Mouse (Mus musculus) MEL (cell line): ENCODE measurements at regions not wholly inside any gene's neighbourhood (a gene's known extent, or its start where the extent isn't known, plus 50 kb on each side); places are given as distances from the start of the nearest gene placed in this dataset.

Experiments
- DNase-seq: peaks from one replicate; pipeline ENCODE4 v3.0.0; 2011; ENCODE audit warnings: low read depth, low spot score
- H3K27ac ChIP-seq: 2 replicates; pipeline ENCODE4 v1.5.1; 2012; ENCODE audit warnings: low read depth, mild to moderate bottlenecking, control low read depth, low read length, moderate library complexity; ENCODE audit not compliant: control insufficient read depth
- H3K27me3 ChIP-seq, 2 experiments: fragments of 150-350 bp in 1 of 2; sonication (generic) in 1 of 2; 2 replicates each; pipeline ENCODE4 v1.6.1; 2012; ENCODE audit warnings: low read length in 2 of 2, mild to moderate bottlenecking in 2 of 2, improper control_type of control experiment in 1 of 2, moderate library complexity in 1 of 2; ENCODE audit not compliant: insufficient read depth in 2 of 2, control insufficient read depth in 1 of 2
- H3K36me3 ChIP-seq, 2 experiments: 2 replicates each; pipeline ENCODE4 v1.6.1; 2012 to 2014; ENCODE audit warnings: low read length in 2 of 2, improper control_type of control experiment in 1 of 2, inconsistent platforms in 1 of 2, mild to moderate bottlenecking in 1 of 2; ENCODE audit not compliant: insufficient read depth in 2 of 2, control insufficient read depth in 1 of 2
- H3K4me1 ChIP-seq, 2 experiments: fragments of 150-350 bp in 1 of 2; sonication (generic) in 1 of 2; 2 replicates each; pipeline ENCODE4 v1.6.1; 2012; ENCODE audit warnings: low read length in 2 of 2, improper control_type of control experiment in 1 of 2, mild to moderate bottlenecking in 1 of 2; ENCODE audit not compliant: insufficient read depth in 2 of 2, control insufficient read depth in 1 of 2
- H3K4me3 ChIP-seq, 2 experiments: fragments of 150-350 bp in 1 of 2; sonication (generic) in 1 of 2; 2 replicates each; pipeline ENCODE4 v1.5.1; 2012; ENCODE audit warnings: low read depth in 2 of 2, low read length in 2 of 2, mild to moderate bottlenecking in 2 of 2, moderate library complexity in 2 of 2, control low read depth in 1 of 2, improper control_type of control experiment in 1 of 2; ENCODE audit not compliant: control insufficient read depth in 1 of 2, insufficient read depth in 1 of 2
- H3K79me2 ChIP-seq: 2 replicates; pipeline ENCODE4 v1.6.1; 2012; ENCODE audit warnings: mild to moderate bottlenecking, low read length, moderate library complexity; ENCODE audit not compliant: control insufficient read depth, poor library complexity, insufficient read depth
- H3K9ac ChIP-seq: 2 replicates; pipeline ENCODE4 v1.6.1; 2012; ENCODE audit warnings: low read depth, mild to moderate bottlenecking, control low read depth, low read length, moderate library complexity; ENCODE audit not compliant: control insufficient read depth, poor library complexity, severe bottlenecking
- H3K9me3 ChIP-seq: fragments of 150-350 bp; sonication (generic); replicated peaks from 2 replicates; pipeline ENCODE4 v1.6.1; 2012; ENCODE audit warnings: mild to moderate bottlenecking, low read length, improper control_type of control experiment, moderate library complexity; ENCODE audit not compliant: insufficient read depth
- BHLHE40 ChIP-seq: IDR thresholded peaks from 2 replicates; pipeline ENCODE4 v1.6.1; 2012; ENCODE audit warnings: low read depth, mild to moderate bottlenecking, inconsistent platforms, low read length, improper control_type of control experiment, borderline replicate concordance
- CHD1 ChIP-seq: IDR thresholded peaks from 2 replicates; pipeline ENCODE4 v1.6.1; 2012; ENCODE audit warnings: low read depth, mild to moderate bottlenecking, inconsistent platforms, low read length, improper control_type of control experiment
- E2F4 ChIP-seq: IDR thresholded peaks from 2 replicates; pipeline ENCODE4 v1.6.1; 2011; ENCODE audit warnings: low read depth, low read length, improper control_type of control experiment, borderline replicate concordance
- EP300 ChIP-seq, 2 experiments: IDR thresholded peaks; 2 replicates each; pipeline ENCODE4 v1.6.1; 2011; ENCODE audit warnings: improper control_type of control experiment in 2 of 2, low read length in 2 of 2, low read depth in 1 of 2, mild to moderate bottlenecking in 1 of 2
- GABPA ChIP-seq: IDR thresholded peaks from 2 replicates; pipeline ENCODE4 v1.6.1; 2012; ENCODE audit warnings: low read depth, mild to moderate bottlenecking, inconsistent platforms, low read length, improper control_type of control experiment, moderate library complexity
- JUND ChIP-seq: IDR thresholded peaks from 2 replicates; pipeline ENCODE4 v1.6.1; 2011; ENCODE audit warnings: low read depth, mild to moderate bottlenecking, improper control_type of control experiment, low read length
- MAFK ChIP-seq: IDR thresholded peaks from 2 replicates; pipeline ENCODE4 v1.6.1; 2011; ENCODE audit warnings: low read depth, mild to moderate bottlenecking, low read length, improper control_type of control experiment, borderline replicate concordance
- MAX ChIP-seq: IDR thresholded peaks from 2 replicates; pipeline ENCODE4 v1.6.1; 2011; ENCODE audit warnings: low read length, improper control_type of control experiment
- MAZ ChIP-seq: IDR thresholded peaks from 2 replicates; pipeline ENCODE4 v1.6.1; 2012; ENCODE audit warnings: low read depth, mild to moderate bottlenecking, inconsistent platforms, low read length, improper control_type of control experiment
- MEF2A ChIP-seq: IDR thresholded peaks from 2 replicates; pipeline ENCODE4 v1.6.1; 2014; ENCODE audit warnings: low read depth, mild to moderate bottlenecking, inconsistent platforms, low read length, improper control_type of control experiment; ENCODE audit not compliant: poor library complexity, insufficient replicate concordance, severe bottlenecking; ENCODE audit errors: extremely low read depth
- MXI1 ChIP-seq: IDR thresholded peaks from 2 replicates; pipeline ENCODE4 v1.6.1; 2011; ENCODE audit warnings: mild to moderate bottlenecking, low read depth, low read length, improper control_type of control experiment
- MYC ChIP-seq: IDR thresholded peaks from 2 replicates; pipeline ENCODE4 v1.6.1; 2011; ENCODE audit warnings: low read depth, mild to moderate bottlenecking, low read length, improper control_type of control experiment, moderate library complexity
- NELFE ChIP-seq: IDR thresholded peaks from 2 replicates; pipeline ENCODE4 v1.6.1; 2011; ENCODE audit warnings: low read depth, low read length, improper control_type of control experiment
- RAD21 ChIP-seq: IDR thresholded peaks from 2 replicates; pipeline ENCODE4 v1.6.1; 2011; ENCODE audit warnings: mild to moderate bottlenecking, low read depth, low read length, improper control_type of control experiment
- RCOR1 ChIP-seq: IDR thresholded peaks from 2 replicates; pipeline ENCODE4 v1.6.1; 2012; ENCODE audit warnings: low read depth, mild to moderate bottlenecking, inconsistent platforms, low read length, improper control_type of control experiment
- SIN3A ChIP-seq: IDR thresholded peaks from 2 replicates; pipeline ENCODE4 v1.6.1; 2012; ENCODE audit warnings: low read length, improper control_type of control experiment, inconsistent platforms
- TCF12 ChIP-seq: IDR thresholded peaks from 2 replicates; pipeline ENCODE4 v1.6.1; 2014; ENCODE audit warnings: low read depth, mild to moderate bottlenecking, inconsistent platforms, low read length, improper control_type of control experiment, moderate library complexity
- USF1 ChIP-seq: IDR thresholded peaks from 2 replicates; pipeline ENCODE4 v1.6.1; 2014; ENCODE audit warnings: low read depth, mild to moderate bottlenecking, inconsistent platforms, low read length, improper control_type of control experiment, moderate library complexity
- USF2 ChIP-seq, 2 experiments: IDR thresholded peaks; 2 replicates each; pipeline ENCODE4 v1.6.1; 2011 to 2012; ENCODE audit warnings: improper control_type of control experiment in 2 of 2, low read length in 2 of 2, borderline replicate concordance in 1 of 2, inconsistent platforms in 1 of 2, low read depth in 1 of 2, mild to moderate bottlenecking in 1 of 2; ENCODE audit not compliant: insufficient read depth in 1 of 2
- ZC3H11A ChIP-seq: IDR thresholded peaks from 2 replicates; pipeline ENCODE4 v1.6.1; 2012; ENCODE audit warnings: low read depth, mild to moderate bottlenecking, inconsistent platforms, low read length, improper control_type of control experiment
- ZMIZ1 ChIP-seq: IDR thresholded peaks from 2 replicates; pipeline ENCODE4 v1.6.1; 2012; ENCODE audit warnings: low read depth, mild to moderate bottlenecking, inconsistent platforms, low read length, improper control_type of control experiment, moderate library complexity

- Histone ChIP-seq H3K36me3 (peaks cover 0 to 14% of the 10 kb centered on the region in 2 experiments; a peak in 3 of 4 replicates), H3K4me1 (peaks cover 2 to 5% of the 10 kb centered on the region in 2 experiments; a peak in 2 of 4 replicates), H3K4me3 (no peak overlapping the region), H3K79me2 (no peaks in the 10 kb centered on the region), H3K9me3 (no peaks in the 10 kb centered on the region), H3K9ac (no peak overlapping the region), H3K27ac (no peak overlapping the region), H3K27me3 (no peaks in the 10 kb centered on the region)
- TF ChIP-seq EP300 (IDR thresholded peaks at IDR 0.05; ENCODE audit: low read depth in 1 of 2, low read length in 2 of 2), result no peak
- no peak for TF ChIP-seq E2F4
- TF ChIP-seq ZC3H11A, result no peak
- DNase-seq, result no peak
Measured at GRCm38 (mm10) chrX:19160275-19160930, 320.7 kb downstream of the Tex13c3 start.

- TF ChIP-seq GABPA, result no peak
- no peak for TF ChIP-seq RCOR1
- TF ChIP-seq SIN3A, result no peak
- no peak for TF ChIP-seq MAZ
- TF ChIP-seq TCF12, result no peak
- no peak for TF ChIP-seq USF2 (IDR thresholded peaks at IDR 0.05; ENCODE audit: borderline replicate concordance in 1 of 2, insufficient read depth in 1 of 2, low read depth in 1 of 2, low read length in 2 of 2)
- no peak for TF ChIP-seq JUND
- no peak for TF ChIP-seq ZMIZ1
- TF ChIP-seq MXI1, result no peak
- TF ChIP-seq RAD21, result no peak
- TF ChIP-seq BHLHE40, result no peak
- TF ChIP-seq EP300 (IDR thresholded peaks at IDR 0.05; ENCODE audit: low read depth in 1 of 2, low read length in 2 of 2), result no peak
- no peak for TF ChIP-seq MAX
- no peak for TF ChIP-seq ZC3H11A
- TF ChIP-seq MEF2A, result no peak
- no peak for TF ChIP-seq CHD1
- TF ChIP-seq USF1, result no peak
- TF ChIP-seq MYC, result no peak
- TF ChIP-seq MAFK, result no peak
- no peak for TF ChIP-seq NELFE
- TF ChIP-seq, all 39 proteins: peak for 0
- no peak overlapping the region for H3K9ac ChIP-seq
- H3K4me1 ChIP-seq, result peaks cover 3 to 5% of the 10 kb centered on the region in 2 experiments
- no peaks in the 10 kb centered on the region for H3K79me2 ChIP-seq
- DNase-seq, result no peak
- H3K27ac ChIP-seq, result no peak overlapping the region
- H3K9me3 ChIP-seq, result no peaks in the 10 kb centered on the region
- peaks cover 0 to 27% of the 10 kb centered on the region in 2 experiments; a peak in 3 of 4 replicates for H3K36me3 ChIP-seq
- H3K27me3 ChIP-seq, result no peaks in the 10 kb centered on the region
- no peak overlapping the region for H3K4me3 ChIP-seq
Measured at GRCm38 (mm10) chrX:19157464-19158203, 323.5 kb downstream of the Tex13c3 start.
